Mouse (Mus musculus) midbrain, embryonic 13.5 days (tissue): Measurements from ENCODE around the gene Hmg20a. TPM values are rescaled to one million over a fixed set of nuclear protein-coding genes. Genes with fewer than 3 reads are reported as not detected.

Experiments used
- ATAC-seq: fragments of 200-750 bp; cut with Nextera tagmentation; 2 replicates; pipeline ENCODE4 v1.8.0; 2017; ENCODE audit warnings: mild to moderate bottlenecking, moderate TSS enrichment, moderate library complexity
- H3K27ac ChIP-seq: fragments of 300-500 bp; sonication (generic); 2 replicates; pipeline ENCODE4 v1.5.1; 2015; ENCODE audit warnings: inconsistent platforms, mild to moderate bottlenecking, moderate library complexity
- H3K27me3 ChIP-seq: fragments of 300-500 bp; sonication (generic); 2 replicates; pipeline ENCODE4 v1.6.1; 2015; ENCODE audit warnings: mild to moderate bottlenecking, inconsistent platforms
- H3K36me3 ChIP-seq: fragments of 300-500 bp; sonication (generic); 2 replicates; pipeline ENCODE4 v1.6.1; 2015; ENCODE audit warnings: mild to moderate bottlenecking, inconsistent platforms
- H3K4me1 ChIP-seq: fragments of 300-500 bp; sonication (generic); replicated peaks from 2 replicates; pipeline ENCODE4 v1.6.1; 2015; ENCODE audit warnings: inconsistent platforms
- H3K4me2 ChIP-seq: fragments of 300-500 bp; sonication (generic); replicated peaks from 2 replicates; pipeline ENCODE4 v1.6.1; 2015; ENCODE audit warnings: moderate library complexity, mild to moderate bottlenecking, inconsistent platforms
- H3K4me3 ChIP-seq: fragments of 300-500 bp; sonication (generic); replicated peaks from 2 replicates; pipeline ENCODE4 v1.5.1; 2015; ENCODE audit warnings: mild to moderate bottlenecking, inconsistent platforms
- H3K9ac ChIP-seq: fragments of 300-500 bp; sonication (generic); replicated peaks from 2 replicates; pipeline ENCODE4 v1.6.1; 2015; ENCODE audit warnings: mild to moderate bottlenecking, inconsistent platforms
- H3K9me3 ChIP-seq: fragments of 300-500 bp; sonication (generic); 2 replicates; pipeline ENCODE4 v1.6.1; 2016; ENCODE audit warnings: mild to moderate bottlenecking, inconsistent platforms
- WGBS: fragments of 180-500 bp; shearing (Covaris S2); methylation state at CpG from one replicate; pipeline ENCODE4 v1.1.7; 2015; 5-methylcytosine and 5-hydroxymethylcytosine counted together
- polyA plus RNA-seq: library from polyadenylated mRNA; unstranded; fragments of >200 nt; fragmentation: Nextera tagmentation; extraction: Ambion mirVana; gene quantifications from 2 replicates; pipeline ENCODE4 v1.2.1, GENCODE M21; 2015

Gene Hmg20a
- polyA plus RNA-seq, 1 experiment from 2014 or later, result 88.1 TPM

DNA sequence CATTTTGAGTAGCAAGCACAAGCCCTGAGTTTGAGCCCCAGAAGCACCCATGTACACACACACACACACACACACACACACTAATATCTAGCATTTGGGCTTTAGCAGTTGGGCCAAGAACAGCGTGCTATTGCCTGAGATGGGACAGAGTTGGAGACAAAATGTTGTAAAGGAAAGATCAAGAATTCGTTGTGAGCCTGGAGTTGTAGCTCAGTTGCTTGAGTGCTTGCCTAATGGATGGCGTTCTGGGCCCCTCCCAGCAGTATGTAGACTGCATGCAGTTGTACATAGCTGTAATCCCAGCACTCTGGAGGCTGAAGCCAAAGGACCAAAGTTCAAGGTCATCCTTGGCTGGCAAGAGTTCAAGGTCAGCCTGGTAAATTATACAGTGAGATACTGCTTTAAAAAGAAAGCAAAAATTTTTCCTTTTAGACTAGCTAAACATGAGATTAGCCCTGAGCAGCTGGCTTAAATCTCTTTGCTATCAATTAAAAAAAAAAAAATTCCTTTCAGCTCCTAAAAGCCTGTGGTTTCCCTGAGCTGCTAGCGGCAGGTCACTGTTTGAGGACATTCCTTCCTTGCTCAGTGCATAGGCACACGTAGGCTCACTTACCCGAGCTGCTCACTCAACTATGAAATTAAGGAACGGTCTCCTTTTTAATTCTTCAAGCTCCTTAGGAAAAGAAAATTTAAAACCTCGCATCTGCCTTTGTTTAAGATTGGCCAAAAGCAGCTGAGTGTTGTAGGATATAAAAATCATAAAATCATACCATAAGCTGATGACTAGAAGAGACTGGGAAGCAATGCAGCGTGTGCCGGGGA, 83.5 kb downstream of the Hmg20a start:
- Histone ChIP-seq H3K4me3 (no peak overlapping the region), H3K4me1 (peaks cover 45% of the 10 kb centered on the region), H3K9me3 (no peaks in the 10 kb centered on the region), H3K4me2 (peak overlapping the region; percentile 20; the same call in 1 of the 2 replicates), H3K27ac (peak overlapping the region; percentile 60), H3K27me3 (no peaks in the 10 kb centered on the region), H3K9ac (0 out of 2 replicates have a peak overlapping the region, but pooled peaks have one; percentile 28), H3K36me3 (no peaks in the 10 kb centered on the region)
- ATAC-seq, result no peak
- 34% methylated on average over 10 of the region's 10 CpGs for WGBS

DNA sequence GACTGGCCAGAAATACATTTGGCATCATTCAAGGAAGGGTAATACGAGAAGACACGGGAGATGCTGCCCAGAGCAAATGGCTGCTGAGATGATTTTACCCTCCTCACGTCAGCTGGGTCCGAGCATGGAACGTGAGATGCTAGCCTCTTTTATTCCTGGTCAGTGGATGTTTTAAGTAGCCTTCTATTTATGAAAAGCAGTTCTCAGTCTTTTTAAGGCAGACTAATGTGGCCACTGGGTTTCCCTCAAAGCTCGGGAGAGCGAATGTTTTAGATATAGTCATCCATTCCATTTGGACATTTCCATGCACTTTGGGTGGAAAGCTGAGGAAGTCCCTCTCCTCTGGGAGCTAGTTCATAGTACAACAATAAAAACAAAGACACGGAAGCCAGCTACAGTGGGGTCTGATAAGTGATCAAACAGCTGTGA, 84.1 kb downstream of the Hmg20a start:
- peaks cover 51% of the 10 kb centered on the region for H3K4me1 ChIP-seq

GRCm38 (mm10) chr9:56503621-56504500, 85.5 kb downstream of the Hmg20a start:
- H3K27ac ChIP-seq, result no peak overlapping the region
- no peak overlapping the region for H3K4me2 ChIP-seq

More for the DNA sequence above, 84.1 kb downstream of the Hmg20a start:
- no peaks in the 10 kb centered on the region for H3K9me3 ChIP-seq
- H3K27ac ChIP-seq, result peak overlapping the region; percentile 60
- no peak for ATAC-seq
- no peaks in the 10 kb centered on the region for H3K36me3 ChIP-seq
- no peak overlapping the region for H3K4me3 ChIP-seq
- H3K9ac ChIP-seq, result 0 out of 2 replicates have a peak overlapping the region, but pooled peaks have one; percentile 28
- peak overlapping the region; percentile 20; the same call in 1 of the 2 replicates for H3K4me2 ChIP-seq
- no peaks in the 10 kb centered on the region for H3K27me3 ChIP-seq
- 35% methylated on average over 8 of the region's 8 CpGs for WGBS

GRCm38 (mm10) chr9:56504511-56504910, 86.1 kb downstream of the Hmg20a start:
- Histone ChIP-seq H3K9ac (no peak overlapping the region), H3K36me3 (no peaks in the 10 kb centered on the region), H3K4me1 (peaks cover 54% of the 10 kb centered on the region), H3K9me3 (no peaks in the 10 kb centered on the region), H3K27me3 (no peaks in the 10 kb centered on the region), H3K4me2 (no peak overlapping the region), H3K4me3 (no peak overlapping the region), H3K27ac (no peak overlapping the region)
- ATAC-seq, result no peak
- WGBS, result 50% methylated on average over 5 of the region's 5 CpGs

More at GRCm38 (mm10) chr9:56503621-56504500, 85.5 kb downstream of the Hmg20a start:
- H3K9ac ChIP-seq, result no peak overlapping the region
- peaks cover 54% of the 10 kb centered on the region for H3K4me1 ChIP-seq
- H3K9me3 ChIP-seq, result no peaks in the 10 kb centered on the region
- no peak for ATAC-seq
- no peaks in the 10 kb centered on the region for H3K27me3 ChIP-seq
- 77% methylated on average over 7 of the region's 7 CpGs for WGBS
- H3K4me3 ChIP-seq, result no peak overlapping the region
- no peaks in the 10 kb centered on the region for H3K36me3 ChIP-seq

- Histone ChIP-seq H3K27ac (peak overlapping the region; percentile 97), H3K27me3 (no peaks in the 10 kb centered on the region), H3K4me1 (peaks cover 54% of the 10 kb centered on the region), H3K4me2 (peak overlapping the region; percentile 60), H3K9ac (no peak overlapping the region), H3K9me3 (no peaks in the 10 kb centered on the region), H3K4me3 (peak overlapping the region; percentile 37), H3K36me3 (no peaks in the 10 kb centered on the region)
- ATAC-seq, result no peak
- 56% methylated on average over 9 of the region's 9 CpGs for WGBS
These were observed 86.8 kb downstream of the Hmg20a start for GRCm38 (mm10) chr9:56505083-56505792.

DNA sequence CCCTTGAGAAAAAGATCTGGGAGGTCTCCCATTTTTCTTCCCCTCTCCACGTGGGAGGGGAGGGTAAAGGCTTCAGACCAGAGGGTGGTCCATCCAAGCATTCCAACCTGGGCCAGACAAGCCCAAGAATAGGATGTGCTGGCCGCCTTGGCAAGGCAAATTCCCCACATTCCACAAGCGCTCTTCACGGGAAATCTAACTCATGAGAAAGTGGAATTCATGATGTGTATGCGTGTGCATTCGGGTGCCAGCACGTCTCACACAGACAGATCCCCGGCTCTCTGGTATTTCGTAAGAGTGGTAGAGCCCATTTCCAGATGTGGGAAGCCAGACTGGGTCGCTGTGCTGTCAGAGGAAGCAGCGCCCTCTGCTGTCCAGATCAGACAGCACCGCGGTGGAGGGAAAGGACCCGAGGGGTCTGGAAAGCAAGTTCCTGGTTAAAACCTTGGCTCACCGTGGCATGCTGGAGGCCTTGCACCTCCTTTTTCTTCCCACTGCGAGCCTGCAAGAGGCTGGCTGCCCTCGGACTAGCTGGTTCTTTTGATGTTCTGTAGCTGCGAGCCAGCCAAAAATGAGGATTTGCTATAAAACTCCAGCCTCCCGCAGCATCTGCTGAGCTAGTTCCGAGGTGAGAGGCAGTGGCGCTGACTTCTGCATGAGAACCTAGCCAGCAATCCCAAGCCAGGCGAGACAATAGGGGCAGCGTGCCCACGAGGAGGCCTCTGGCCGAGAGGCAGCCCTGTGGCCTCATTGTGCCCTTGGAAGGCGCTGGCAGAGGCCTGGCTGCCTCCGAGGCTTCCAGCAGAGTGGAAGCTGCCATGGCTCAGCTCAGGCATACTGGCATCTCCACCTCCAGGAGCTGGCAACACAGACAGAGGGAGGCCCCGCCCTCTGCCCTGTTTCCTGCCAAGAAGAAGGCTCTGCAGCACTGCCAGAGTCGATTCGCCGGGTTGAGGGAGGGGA, 87.7 kb downstream of the Hmg20a start:
- Histone ChIP-seq H3K4me2 (peak overlapping the region; percentile 60), H3K27ac (peak overlapping the region; percentile 97), H3K9me3 (no peaks in the 10 kb centered on the region), H3K27me3 (no peaks in the 10 kb centered on the region), H3K4me3 (peak overlapping the region; percentile 37), H3K36me3 (no peaks in the 10 kb centered on the region), H3K4me1 (peaks cover 54% of the 10 kb centered on the region), H3K9ac (peak overlapping the region; percentile 71)
- 1% methylated on average over 31 of the region's 31 CpGs for WGBS
- ATAC-seq, result peak; percentile 84

GRCm38 (mm10) chr9:56506931-56507681, 88.7 kb downstream of the Hmg20a start:
- Histone ChIP-seq H3K9me3 (no peaks in the 10 kb centered on the region), H3K9ac (peak overlapping the region; percentile 71), H3K4me2 (peak overlapping the region; percentile 60), H3K4me1 (peaks cover 49% of the 10 kb centered on the region), H3K27me3 (no peaks in the 10 kb centered on the region), H3K4me3 (peak overlapping the region; percentile 37), H3K36me3 (no peaks in the 10 kb centered on the region), H3K27ac (peak overlapping the region; percentile 97)
- WGBS, result 11% methylated on average over 25 of the region's 25 CpGs
- ATAC-seq, result peak; percentile 19

DNA sequence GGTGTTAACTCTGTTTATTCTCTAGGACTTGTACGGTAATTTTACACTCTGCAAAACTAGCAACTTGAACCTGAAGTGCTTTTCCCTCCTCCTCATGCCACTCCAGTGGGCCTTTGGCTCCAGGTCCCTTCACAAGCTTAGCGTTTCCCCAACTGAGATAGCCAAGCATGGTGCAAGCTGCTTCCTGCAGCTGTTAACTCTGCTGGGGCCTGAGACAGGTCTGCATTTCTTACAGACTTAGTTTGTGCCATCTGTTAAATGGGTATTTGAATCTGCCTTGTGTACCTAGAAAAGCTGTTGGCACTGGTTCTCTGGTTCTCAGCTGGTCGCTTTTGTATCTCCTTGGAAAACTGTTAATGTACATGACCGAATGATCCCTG, 89.3 kb downstream of the Hmg20a start:
- H3K36me3 ChIP-seq, result no peaks in the 10 kb centered on the region
- H3K4me3 ChIP-seq, result peak overlapping the region; percentile 37
- WGBS, result 61% methylated on average over 4 of the region's 4 CpGs
- peak overlapping the region; percentile 97 for H3K27ac ChIP-seq
- H3K4me1 ChIP-seq, result peaks cover 43% of the 10 kb centered on the region
- H3K27me3 ChIP-seq, result no peaks in the 10 kb centered on the region
- peak overlapping the region; percentile 71 for H3K9ac ChIP-seq
- H3K4me2 ChIP-seq, result peak overlapping the region; percentile 60
- H3K9me3 ChIP-seq, result no peaks in the 10 kb centered on the region
- no peak for ATAC-seq

DNA sequence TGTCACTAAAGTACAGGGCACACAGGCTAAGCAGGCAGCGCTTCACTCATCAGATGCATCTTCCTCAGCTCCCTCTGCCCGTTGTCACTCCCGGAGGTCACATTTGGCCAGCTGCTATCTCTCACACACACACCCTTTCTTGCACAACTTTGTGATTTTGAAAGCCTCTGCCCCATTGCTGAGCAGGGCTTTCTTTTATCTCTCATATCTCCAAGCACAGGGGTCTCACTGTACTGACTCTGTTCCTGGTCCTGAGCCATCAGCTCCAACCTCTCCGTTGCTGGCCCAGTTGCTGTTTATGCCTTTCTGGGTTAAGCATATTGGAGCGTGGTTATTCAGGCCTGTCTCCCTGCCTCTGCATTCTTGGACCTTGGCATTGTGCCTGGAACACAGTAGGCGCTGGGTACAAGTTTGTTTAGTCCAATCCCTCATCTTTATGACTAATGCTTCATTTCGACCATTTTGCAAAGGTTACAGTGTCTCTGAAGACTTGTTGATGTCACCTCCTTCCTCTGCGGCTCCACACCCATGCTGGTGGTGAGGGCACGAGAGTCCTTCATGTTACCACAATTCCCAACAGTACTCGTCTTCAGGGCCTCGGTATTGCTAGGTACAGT, 90.5 kb downstream of the Hmg20a start:
- Histone ChIP-seq H3K27me3 (no peaks in the 10 kb centered on the region), H3K9ac (no peak overlapping the region), H3K27ac (no peak overlapping the region), H3K9me3 (no peaks in the 10 kb centered on the region), H3K36me3 (no peaks in the 10 kb centered on the region), H3K4me1 (peaks cover 36% of the 10 kb centered on the region), H3K4me2 (no peak overlapping the region), H3K4me3 (no peak overlapping the region)
- WGBS, result 76% methylated on average over 11 of the region's 11 CpGs
- ATAC-seq, result no peak

- Histone ChIP-seq H3K4me1 (peaks cover 26% of the 10 kb centered on the region), H3K27ac (no peak overlapping the region), H3K9me3 (no peaks in the 10 kb centered on the region), H3K4me3 (no peak overlapping the region), H3K36me3 (no peaks in the 10 kb centered on the region), H3K27me3 (no peaks in the 10 kb centered on the region), H3K4me2 (no peak overlapping the region), H3K9ac (no peak overlapping the region)
- no peak for ATAC-seq
- 83% methylated on average over 2 of the region's 2 CpGs for WGBS
These were observed 91.9 kb downstream of the Hmg20a start for GRCm38 (mm10) chr9:56510281-56510680.
